Mouse (Mus musculus) CH12.LX (cell line): ENCODE results near the gene Rtn4rl1. TPM values are rescaled to one million over a fixed set of nuclear protein-coding genes. Genes with fewer than 3 reads are reported as not detected.

ENCODE experiments used
- DNase-seq: peaks from one replicate; pipeline ENCODE4 v3.0.0-alpha.2; 2013; ENCODE audit errors: extremely low read depth
- H3K27ac ChIP-seq: 2 replicates; pipeline ENCODE4 v1.5.1; 2012; ENCODE audit warnings: low read depth, mild to moderate bottlenecking, control low read depth, moderate library complexity; ENCODE audit not compliant: insufficient read depth
- H3K27me3 ChIP-seq: replicated peaks from 2 replicates; pipeline ENCODE3; 2012; ENCODE audit warnings: inconsistent platforms
- H3K36me3 ChIP-seq, 2 experiments: replicated peaks in 1 of 2; 2 replicates each; pipeline versions ENCODE3 to v1.6.1; 2012; ENCODE audit warnings: inconsistent platforms in 1 of 2, low read length in 1 of 2, mild to moderate bottlenecking in 1 of 2, mixed read lengths in 1 of 2, moderate library complexity in 1 of 2; ENCODE audit not compliant: control insufficient read depth in 1 of 2, insufficient read depth in 1 of 2
- H3K4me1 ChIP-seq, 2 experiments: 2 replicates each; pipeline ENCODE4 v1.6.1; 2012; ENCODE audit warnings: inconsistent platforms in 1 of 2, moderate library complexity in 1 of 2; ENCODE audit not compliant: insufficient read depth in 2 of 2, control insufficient read depth in 1 of 2
- H3K4me2 ChIP-seq: 2 replicates; pipeline ENCODE4 v1.6.1; 2012; ENCODE audit warnings: low read depth, mild to moderate bottlenecking, control low read depth; ENCODE audit not compliant: poor library complexity, insufficient read depth, severe bottlenecking
- H3K4me3 ChIP-seq, 3 experiments: fragments of 150-350 bp in 1 of 3; sonication (generic) in 1 of 3; replicated peaks in 1 of 3; 2 replicates each; pipeline versions ENCODE3 to v1.5.1; 2011 to 2012; ENCODE audit warnings: low read depth in 2 of 3, low read length in 2 of 3, mild to moderate bottlenecking in 2 of 3, moderate library complexity in 2 of 3, control low read depth in 1 of 3, improper control_type of control experiment in 1 of 3, inconsistent platforms in 1 of 3, mixed read lengths in 1 of 3; ENCODE audit not compliant: poor library complexity in 1 of 3
- H3K79me2 ChIP-seq: replicated peaks from 2 replicates; pipeline ENCODE4 v1.6.1; 2012; ENCODE audit warnings: mild to moderate bottlenecking, moderate library complexity; ENCODE audit not compliant: control insufficient read depth, poor library complexity, insufficient read depth, severe bottlenecking; ENCODE audit errors: extremely low read depth
- H3K9ac ChIP-seq: 2 replicates; pipeline ENCODE4 v1.6.1; 2012; ENCODE audit warnings: low read depth, mild to moderate bottlenecking, control low read depth, moderate library complexity; ENCODE audit not compliant: insufficient read depth
- H3K9me3 ChIP-seq: replicated peaks from 2 replicates; pipeline ENCODE3; 2012; ENCODE audit warnings: low read length, inconsistent platforms, mixed read lengths
- ELF1 ChIP-seq: IDR thresholded peaks from 2 replicates; pipeline ENCODE4 v1.6.1; 2014; ENCODE audit warnings: low read depth, mild to moderate bottlenecking, inconsistent platforms, low read length, improper control_type of control experiment
- EP300 ChIP-seq: IDR thresholded peaks from 2 replicates; pipeline ENCODE4 v1.6.1; 2011; ENCODE audit warnings: low read length, improper control_type of control experiment
- IRF4 ChIP-seq: IDR thresholded peaks from 2 replicates; pipeline ENCODE4 v1.6.1; 2014; ENCODE audit warnings: low read depth, mild to moderate bottlenecking, inconsistent platforms, low read length, improper control_type of control experiment
- KAT2A ChIP-seq: IDR thresholded peaks from 2 replicates; pipeline ENCODE4 v1.6.1; 2012; ENCODE audit warnings: low read length, improper control_type of control experiment, inconsistent platforms; ENCODE audit not compliant: insufficient replicate concordance
- MAFK ChIP-seq: IDR thresholded peaks from 2 replicates; pipeline ENCODE4 v1.6.1; 2011; ENCODE audit warnings: low read length, improper control_type of control experiment; ENCODE audit not compliant: insufficient replicate concordance
- MAX ChIP-seq: IDR thresholded peaks from 2 replicates; pipeline ENCODE4 v1.6.1; 2011; ENCODE audit warnings: low read length, improper control_type of control experiment
- MAZ ChIP-seq: IDR thresholded peaks from 2 replicates; pipeline ENCODE4 v1.6.1; 2012; ENCODE audit warnings: low read depth, mild to moderate bottlenecking, inconsistent platforms, low read length, improper control_type of control experiment, moderate library complexity
- PAX5 ChIP-seq: IDR thresholded peaks from 2 replicates; pipeline ENCODE4 v1.6.1; 2012; ENCODE audit warnings: low read length, inconsistent platforms, mixed read lengths
- POLR2A ChIP-seq: IDR thresholded peaks from 2 replicates; pipeline ENCODE4 v1.6.1; 2011; ENCODE audit warnings: low read depth, mild to moderate bottlenecking, improper control_type of control experiment, low read length
- POLR2AphosphoS2 ChIP-seq: IDR thresholded peaks from 2 replicates; pipeline ENCODE4 v1.6.1; 2011; ENCODE audit warnings: low read depth, low read length, improper control_type of control experiment
- SIN3A ChIP-seq: IDR thresholded peaks from 2 replicates; pipeline ENCODE4 v1.6.1; 2012; ENCODE audit warnings: low read length, improper control_type of control experiment, inconsistent platforms
- TBP ChIP-seq: conservative IDR thresholded peaks from 2 replicates; pipeline ENCODE4 v1.6.1; 2011; ENCODE audit warnings: low read depth, low read length, improper control_type of control experiment
- TCF12 ChIP-seq: IDR thresholded peaks from 2 replicates; pipeline ENCODE4 v1.6.1; 2014; ENCODE audit warnings: low read depth, mild to moderate bottlenecking, inconsistent platforms, low read length, improper control_type of control experiment
- ZC3H11A ChIP-seq: IDR thresholded peaks from 2 replicates; pipeline ENCODE4 v1.6.1; 2012; ENCODE audit warnings: low read depth, mild to moderate bottlenecking, inconsistent platforms, low read length, improper control_type of control experiment
- ZMIZ1 ChIP-seq: IDR thresholded peaks from 2 replicates; pipeline ENCODE4 v1.6.1; 2012; ENCODE audit warnings: low read depth, mild to moderate bottlenecking, inconsistent platforms, low read length, improper control_type of control experiment
- ZNF384 ChIP-seq: IDR thresholded peaks from 2 replicates; pipeline ENCODE4 v1.6.1; 2012; ENCODE audit warnings: low read depth, low read length, improper control_type of control experiment, inconsistent platforms
- dilution Hi-C: fragments of 300-500 bp; cut with MboI; formaldehyde crosslinking; loops from 2 replicates; pipeline ENCODE4 v1.14.3; 2020; ENCODE audit warnings: low sequenced_read_pairs; ENCODE audit not compliant: extremely low pct_unique_long_range_greater_than_20kb, extremely low pct_ligation_motif_present
- in situ Hi-C: fragments of 300-500 bp; cut with MboI; formaldehyde crosslinking; loops from 3 replicates; pipeline ENCODE4 v1.14.3; 2019; ENCODE audit warnings: low sequenced_read_pairs, low pct_ligation_motif_present, low pct_unique_long_range_greater_than_20kb, mixed read lengths
- polyA plus RNA-seq: library from polyadenylated mRNA; unstranded; fragments of >175 nt; gene quantifications from 2 replicates; pipeline ENCODE4 v1.2.1, GENCODE M21; 2012; ENCODE audit warnings: low read depth; ENCODE audit not compliant: insufficient read length
- total RNA-seq, 2 experiments: library from RNA; depleted of rRNA; stranded (reverse); fragments of 300-350 nt in 1 of 2; fragments of >200 nt in 1 of 2; gene quantifications; 2 replicates each; pipeline ENCODE4 v1.2.3; 2012 to 2014

Rtn4rl1 gene
- total and polyA plus RNA-seq, 3 experiments = 0.04 to 0.09 TPM; not detected in 1

DNA sequence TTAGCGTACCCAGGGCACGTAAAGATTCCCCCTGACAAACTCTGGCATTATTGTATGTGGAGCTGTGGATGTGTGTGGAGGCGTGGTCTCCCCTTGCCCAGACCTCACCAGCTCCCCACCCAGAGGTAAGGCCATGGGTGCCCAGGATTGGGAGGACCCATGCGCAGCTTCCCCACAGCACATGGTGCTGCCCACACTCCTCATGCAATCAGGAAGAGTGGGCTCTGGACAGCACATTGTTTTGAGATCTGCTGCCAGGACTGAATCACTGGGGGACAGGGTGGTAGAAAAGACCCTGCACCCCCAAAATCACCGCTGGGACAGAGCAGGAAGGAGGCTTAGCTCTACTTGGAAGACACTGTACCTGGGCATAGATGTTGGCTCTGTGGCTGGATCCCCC is 9.0 kb upstream of the Rtn4rl1 start:
- Histone ChIP-seq H3K9ac (no peak overlapping the region), H3K4me1 (peaks cover 9 to 39% of the 10 kb centered on the region in 2 experiments), H3K4me3 (no peak overlapping the region), H3K9me3 (no peaks in the 10 kb centered on the region), H3K79me2 (peaks cover 15% of the 10 kb centered on the region), H3K27ac (no peak overlapping the region), H3K27me3 (no peaks in the 10 kb centered on the region), H3K4me2 (no peak overlapping the region), H3K36me3 (peaks cover 54 to 76% of the 10 kb centered on the region in 2 experiments)
- no peak for DNase-seq
- no peak for TF ChIP-seq KAT2A
- TF ChIP-seq TBP = no peak
- no peak for TF ChIP-seq ZNF384
- no peak for TF ChIP-seq SIN3A
- no peak for TF ChIP-seq MAFK
- in situ Hi-C loops = no loop called here
- dilution Hi-C loops = no loop called here

DNA sequence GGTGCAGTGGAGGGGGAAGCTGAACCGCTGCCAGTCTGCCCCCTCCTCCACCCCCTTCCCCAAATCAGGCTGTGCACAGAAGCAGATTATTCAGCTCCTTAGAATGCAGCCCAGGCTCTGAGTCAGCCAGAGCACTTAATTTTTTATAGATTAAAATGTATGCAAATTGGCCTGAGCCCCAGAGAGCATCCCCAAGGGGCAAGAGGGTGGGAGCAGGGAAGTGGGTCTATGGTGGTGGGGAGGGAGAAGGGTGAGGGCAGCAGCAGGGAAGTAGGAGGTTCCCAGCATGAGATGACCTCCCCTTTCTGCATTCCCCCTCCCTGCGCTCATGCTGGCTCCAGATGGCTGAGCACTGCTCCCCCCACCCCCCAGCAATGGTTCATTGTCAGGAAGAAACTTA is 8.6 kb upstream of the Rtn4rl1 start:
- Histone ChIP-seq H3K36me3 (peaks cover 50 to 72% of the 10 kb centered on the region in 2 experiments), H3K9me3 (no peaks in the 10 kb centered on the region), H3K4me3 (no peak overlapping the region), H3K27ac (no peak overlapping the region), H3K9ac (no peak overlapping the region), H3K4me2 (no peak overlapping the region), H3K27me3 (no peaks in the 10 kb centered on the region), H3K4me1 (peaks cover 9 to 39% of the 10 kb centered on the region in 2 experiments), H3K79me2 (peaks cover 19% of the 10 kb centered on the region)
- in situ Hi-C loops (no loop called here), dilution Hi-C loops (no loop called here)
- peak; percentile 68 for DNase-seq
- TF ChIP-seq MAZ = no peak
- TF ChIP-seq PAX5 = no peak
- TF ChIP-seq MAX = no peak
- TF ChIP-seq EP300 = no peak
- no peak for TF ChIP-seq ELF1
- TF ChIP-seq TCF12 = no peak
- no peak for TF ChIP-seq ZMIZ1
- TF ChIP-seq ZC3H11A = no peak
- no peak for TF ChIP-seq POLR2A
- TF ChIP-seq POLR2AphosphoS2 = no peak
- no peak for TF ChIP-seq IRF4
